Mouse (Mus musculus) testis, postnatal 14 days (tissue): Measurements from ENCODE around the gene Ccdc71l.

Source experiments
- DNase-seq: peaks from one replicate; pipeline ENCODE4 v3.0.0; 2021; ENCODE audit warnings: low spot score

The Ccdc71l gene

DNA sequence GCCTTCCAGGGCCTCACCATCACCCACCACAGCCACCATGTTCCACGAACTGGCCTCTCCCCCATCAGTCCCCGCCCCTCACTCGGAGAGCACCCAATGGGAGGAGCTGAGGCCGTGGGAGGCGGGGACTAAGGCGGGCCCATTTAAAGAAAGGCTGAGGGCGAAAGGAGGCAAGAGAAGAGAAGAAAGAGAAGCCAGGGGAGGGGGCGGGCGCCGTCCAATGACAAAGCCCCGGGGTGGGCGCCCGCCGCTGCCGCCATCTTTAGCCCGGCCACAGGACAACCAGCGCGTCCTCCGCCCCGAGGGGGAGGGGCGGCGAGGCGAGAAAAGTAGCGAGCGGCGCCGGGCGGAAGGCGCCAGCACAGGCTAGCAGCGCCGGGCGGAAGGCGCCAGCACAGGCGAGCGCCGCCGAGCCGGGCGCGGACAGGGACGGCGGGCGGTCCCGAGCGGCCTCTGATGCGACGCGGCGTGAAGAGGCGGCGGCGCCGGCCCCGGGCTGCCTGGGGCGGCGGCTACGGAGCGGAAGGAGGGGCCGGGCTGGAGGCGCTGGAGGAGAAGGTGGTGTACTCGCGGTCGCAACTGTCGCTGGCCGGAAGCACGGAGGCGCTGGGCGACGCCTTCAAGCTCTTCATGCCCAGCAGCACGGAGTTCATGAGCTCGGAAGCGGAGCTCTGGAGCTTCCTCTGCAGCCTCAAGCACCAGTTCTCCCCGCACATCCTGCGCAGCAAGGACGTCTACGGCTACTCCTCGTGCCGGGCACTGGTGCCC lies at the start of gene Ccdc71l:
Ccdc71l (plus strand) TSS at position 177 of the 768 bp plus-strand sequence.
- peak; percentile 89 for DNase-seq

DNA sequence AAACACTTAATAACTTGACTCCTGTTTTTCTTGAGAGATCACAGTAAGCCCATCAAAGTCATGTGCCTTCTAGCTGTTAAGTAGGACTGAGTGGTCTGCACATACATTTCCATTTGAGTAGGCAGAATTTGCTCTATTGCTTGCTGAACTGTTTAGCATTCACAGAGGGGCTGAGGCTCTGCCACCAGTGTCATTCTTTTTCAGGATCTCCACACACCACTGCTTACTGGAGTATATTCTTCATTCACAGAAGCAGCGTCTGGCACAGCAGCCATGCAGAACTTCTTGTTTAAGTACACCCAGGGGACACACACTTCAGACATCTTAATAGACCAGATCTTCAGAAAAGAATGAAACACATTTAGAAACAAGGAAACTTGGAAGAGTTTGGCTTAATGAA lies 39.4 kb upstream of the Ccdc71l start:
- no peak for DNase-seq

DNA sequence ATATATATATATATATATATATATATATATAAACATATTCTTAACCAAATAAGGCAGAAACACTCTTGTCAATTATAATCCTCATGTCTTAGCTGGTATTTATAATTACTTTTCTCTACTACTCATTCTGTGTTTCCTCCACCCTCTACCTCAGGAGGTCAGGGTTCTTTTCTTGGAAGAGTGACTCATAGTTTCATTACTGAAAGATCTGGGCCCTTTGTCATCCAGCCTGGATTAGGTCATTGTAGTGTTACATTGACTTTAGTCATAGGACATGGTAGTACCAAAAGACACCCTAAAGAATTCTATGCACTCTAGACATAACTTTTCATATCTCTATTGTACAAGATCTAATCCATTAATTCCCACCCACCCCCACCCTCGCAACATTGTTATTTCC lies 35.0 kb upstream of the Ccdc71l start:
- DNase-seq = no peak

DNA sequence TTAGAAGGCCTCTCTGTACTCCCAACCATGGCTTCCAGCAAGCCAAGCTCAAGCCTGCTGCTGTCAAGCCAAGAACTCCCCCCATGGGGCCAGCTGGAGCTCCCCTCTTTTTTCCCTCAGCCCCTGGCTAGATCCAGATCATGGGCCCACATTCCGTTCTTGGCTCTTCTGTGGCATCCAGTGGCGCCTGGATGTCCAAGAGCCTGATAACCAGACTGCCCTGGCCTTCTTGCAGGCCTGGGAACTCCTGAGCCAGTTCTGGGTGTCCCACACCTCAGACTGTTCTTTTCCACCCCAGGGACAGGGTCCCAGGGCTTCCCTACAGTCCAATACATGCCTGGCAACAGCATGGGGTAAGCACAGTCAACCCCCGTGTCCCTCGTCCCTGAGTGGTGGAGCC lies 32.4 kb upstream of the Ccdc71l start:
- DNase-seq = no peak

- no peak for DNase-seq
Measured at GRCm38 (mm10) chr12:32348493-32348892, 30.0 kb upstream of the Ccdc71l start.

DNA sequence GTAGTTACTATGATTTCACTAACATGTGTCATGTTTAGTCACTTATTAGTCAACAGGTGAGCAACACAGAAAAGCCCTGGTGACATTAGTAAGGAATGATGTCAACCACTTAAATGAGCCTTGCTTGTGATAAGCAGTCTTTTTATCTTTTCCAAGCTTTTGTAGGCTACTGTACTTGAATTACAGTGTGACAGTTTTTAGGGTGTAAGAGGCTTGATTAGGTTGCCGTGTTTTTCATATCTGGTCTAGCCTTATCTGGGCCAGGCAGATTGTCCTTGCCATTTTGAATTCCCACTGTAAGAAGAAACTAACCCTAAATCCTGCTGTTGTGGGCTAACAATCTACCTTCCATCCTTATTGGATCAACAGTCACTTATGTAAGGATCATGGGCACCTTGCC lies 26.6 kb upstream of the Ccdc71l start:
- DNase-seq = no peak

- DNase-seq = peak; percentile 80
Measured at GRCm38 (mm10) chr12:32379296-32379725, 807 bp downstream of the Ccdc71l start.

DNA sequence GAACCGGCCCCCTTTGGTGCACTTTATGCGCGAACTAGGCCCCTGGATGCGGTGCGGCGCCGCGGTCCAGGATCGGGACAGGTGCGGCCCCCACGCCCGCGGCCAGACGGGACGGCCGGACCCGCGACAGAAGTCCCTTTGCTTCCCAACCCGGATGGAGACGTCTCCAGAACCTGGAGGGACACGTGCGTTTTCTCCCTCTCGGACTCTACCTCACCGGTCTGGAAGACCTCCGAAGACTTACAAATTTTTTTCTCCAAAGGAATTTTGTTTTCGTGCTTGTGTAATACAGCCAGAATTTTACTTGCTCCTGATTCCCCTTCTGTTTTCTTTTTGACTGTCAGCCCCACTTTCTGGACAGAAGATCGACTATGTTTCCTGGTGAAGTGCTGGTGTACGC lies 1.2 kb downstream of the Ccdc71l start:
- no peak for DNase-seq

- no peak for DNase-seq
Measured at GRCm38 (mm10) chr12:32380457-32380856, 2.0 kb downstream of the Ccdc71l start.

GRCm38 (mm10) chr12:32381011-32381410 lies 2.5 kb downstream of the Ccdc71l start:
- no peak for DNase-seq

DNA sequence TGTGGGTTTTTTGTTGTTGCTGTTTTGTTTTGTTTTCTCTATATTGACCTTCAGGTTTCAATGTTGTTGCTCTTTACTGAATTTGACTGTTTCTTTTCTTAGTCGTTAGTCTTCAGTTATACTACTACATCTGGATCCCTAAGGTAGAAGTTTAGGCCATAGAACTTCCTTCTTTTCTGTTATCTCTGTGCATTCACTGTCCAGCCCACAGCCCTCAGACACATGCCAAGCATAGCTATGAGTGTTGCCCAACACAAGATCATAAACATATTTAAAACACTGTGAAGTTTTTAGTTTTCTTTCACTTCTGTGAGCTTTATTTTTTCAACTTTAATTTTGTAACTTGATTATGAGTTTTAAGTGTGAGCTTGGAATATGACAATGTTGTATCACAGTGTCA lies 41.0 kb downstream of the Ccdc71l start:
- no peak for DNase-seq

DNA sequence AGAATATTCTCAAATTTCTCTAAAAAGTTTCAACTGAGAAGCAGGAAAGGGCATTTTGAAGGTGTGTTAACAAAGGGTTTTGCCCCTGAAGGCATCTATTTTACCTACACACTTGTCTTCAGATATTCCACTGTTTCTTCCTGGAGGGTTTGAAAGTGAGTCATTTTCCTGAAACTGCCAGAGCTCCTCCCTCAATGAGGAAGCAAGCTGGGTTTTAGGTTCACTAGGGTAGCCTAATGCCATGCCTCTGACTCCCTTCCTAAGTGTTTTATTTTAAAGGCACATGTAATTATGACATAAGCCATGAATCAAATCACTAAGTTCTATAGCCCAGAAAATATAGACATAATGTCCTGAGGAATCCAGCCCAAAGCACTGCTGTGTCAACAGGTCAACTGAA lies 49.3 kb downstream of the Ccdc71l start:
- no peak for DNase-seq

- DNase-seq = no peak
Measured at GRCm38 (mm10) chr12:32431004-32431403, 52.5 kb downstream of the Ccdc71l start.
